Mouse (Mus musculus): ENCODE results near the gene Clca3b. TPM values are rescaled to one million over a fixed set of nuclear protein-coding genes. Genes with fewer than 3 reads are reported as not detected.
"Not testable (repeated sequence)": the region's sequence is repeated elsewhere in the genome, so short reads cannot be mapped to it uniquely, and the experiment has no call there.

Clca3b gene
- total and polyA plus RNA-seq, 2 experiments from 2014 or later: not detected

GRCm38 (mm10) chr3:144827257-144827656 is 21.9 kb downstream of the Clca3b start:
- Histone ChIP-seq H3K4me1 (ENCODE audit: control insufficient read depth, insufficient read depth) (no peaks in the 10 kb centered on the region), H3K9me3 (replicated peaks; ENCODE audit: control insufficient read depth, low read length) (no peaks in the 10 kb centered on the region), H3K4me3 (ENCODE audit: low read depth, low read length) (no peak overlapping the region), H3K9ac (replicated peaks; ENCODE audit: low read depth, low read length) (no peak overlapping the region), H3K4me2 (ENCODE audit: low read depth, low read length) (no peak overlapping the region), H3K27ac (ENCODE audit: low read depth) (no peak overlapping the region), H3K27me3 (ENCODE audit: control insufficient read depth, insufficient read depth, low read length) (no peaks in the 10 kb centered on the region), H3K36me3 (replicated peaks; ENCODE audit: control insufficient read depth, insufficient read depth, low read length) (no peaks in the 10 kb centered on the region)
- no peak for DNase-seq (ENCODE audit: low spot score)
- whole genome bisulfite sequencing: 73% methylated on average over 6 of the region's 6 CpGs
- no peak for TF ChIP-seq CTCF (IDR thresholded peaks at IDR 0.05; ENCODE audit: low read depth)
- no peak for TF ChIP-seq EP300 (IDR thresholded peaks at IDR 0.05; ENCODE audit: low read depth)
- ATAC-seq (ENCODE audit: insufficient read depth, low read depth): no peak

GRCm38 (mm10) chr3:144825151-144825550 is 24.0 kb downstream of the Clca3b start:
- TF ChIP-seq EP300 (IDR thresholded peaks at IDR 0.05; ENCODE audit: low read depth): no peak
- peak; percentile 76 for TF ChIP-seq CTCF (IDR thresholded peaks at IDR 0.05; ENCODE audit: low read depth)
- Histone ChIP-seq H3K27ac (ENCODE audit: low read depth) (no peak overlapping the region), H3K4me1 (ENCODE audit: control insufficient read depth, insufficient read depth) (no peaks in the 10 kb centered on the region), H3K36me3 (replicated peaks; ENCODE audit: control insufficient read depth, insufficient read depth, low read length) (no peaks in the 10 kb centered on the region), H3K4me2 (ENCODE audit: low read depth, low read length) (no peak overlapping the region), H3K9me3 (replicated peaks; ENCODE audit: control insufficient read depth, low read length) (no peaks in the 10 kb centered on the region), H3K4me3 (ENCODE audit: low read depth, low read length) (no peak overlapping the region), H3K9ac (replicated peaks; ENCODE audit: low read depth, low read length) (no peak overlapping the region), H3K27me3 (ENCODE audit: control insufficient read depth, insufficient read depth, low read length) (no peaks in the 10 kb centered on the region)
- DNase-seq (ENCODE audit: low spot score) (peak; percentile 73), ATAC-seq (ENCODE audit: insufficient read depth, low read depth) (peak; percentile 58; the same call in 1 of the 2 replicates)
- 13% methylated on average over 10 of the region's 10 CpGs for WGBS

GRCm38 (mm10) chr3:144823331-144823730 is 25.8 kb downstream of the Clca3b start:
- H3K4me1 ChIP-seq (ENCODE audit: control insufficient read depth, insufficient read depth): no peaks in the 10 kb centered on the region
- H3K27ac ChIP-seq (ENCODE audit: low read depth): no peak overlapping the region
- TF ChIP-seq CTCF (IDR thresholded peaks at IDR 0.05; ENCODE audit: low read depth) (no peak), EP300 (IDR thresholded peaks at IDR 0.05; ENCODE audit: low read depth) (no peak)
- DNase-seq (ENCODE audit: low spot score) (no peak), ATAC-seq (ENCODE audit: insufficient read depth, low read depth) (no peak)
- H3K9ac ChIP-seq (replicated peaks; ENCODE audit: low read depth, low read length): no peak overlapping the region
- no peaks in the 10 kb centered on the region for H3K27me3 ChIP-seq (ENCODE audit: control insufficient read depth, insufficient read depth, low read length)
- H3K4me3 ChIP-seq (ENCODE audit: low read depth, low read length): no peak overlapping the region
- H3K9me3 ChIP-seq (replicated peaks; ENCODE audit: control insufficient read depth, low read length): no peaks in the 10 kb centered on the region
- H3K4me2 ChIP-seq (ENCODE audit: low read depth, low read length): no peak overlapping the region
- no peaks in the 10 kb centered on the region for H3K36me3 ChIP-seq (replicated peaks; ENCODE audit: control insufficient read depth, insufficient read depth, low read length)
- WGBS: 76% methylated on average over 5 of the region's 5 CpGs

GRCm38 (mm10) chr3:144820632-144821031 is 28.5 kb downstream of the Clca3b start:
- ATAC-seq (ENCODE audit: insufficient read depth, low read depth) (no peak), DNase-seq (ENCODE audit: low spot score) (no peak)
- H3K9me3 ChIP-seq (replicated peaks; ENCODE audit: control insufficient read depth, low read length): no peaks in the 10 kb centered on the region
- TF ChIP-seq EP300 (IDR thresholded peaks at IDR 0.05; ENCODE audit: low read depth) (no peak), CTCF (IDR thresholded peaks at IDR 0.05; ENCODE audit: low read depth) (no peak)
- H3K4me1 ChIP-seq (ENCODE audit: control insufficient read depth, insufficient read depth): no peaks in the 10 kb centered on the region
- H3K27ac ChIP-seq (ENCODE audit: low read depth): no peak overlapping the region
- H3K36me3 ChIP-seq (replicated peaks; ENCODE audit: control insufficient read depth, insufficient read depth, low read length): no peaks in the 10 kb centered on the region
- H3K27me3 ChIP-seq (ENCODE audit: control insufficient read depth, insufficient read depth, low read length): no peaks in the 10 kb centered on the region
- no peak overlapping the region for H3K9ac ChIP-seq (replicated peaks; ENCODE audit: low read depth, low read length)
- H3K4me2 ChIP-seq (ENCODE audit: low read depth, low read length): no peak overlapping the region
- no peak overlapping the region for H3K4me3 ChIP-seq (ENCODE audit: low read depth, low read length)
- 24% methylated on average over 1 of the region's 1 CpGs for WGBS

- H3K9me3 ChIP-seq (replicated peaks; ENCODE audit: control insufficient read depth, low read length); H3K4me2 ChIP-seq (ENCODE audit: low read depth, low read length); H3K4me3 ChIP-seq (ENCODE audit: low read depth, low read length); ATAC-seq (ENCODE audit: insufficient read depth, low read depth); DNase-seq (ENCODE audit: low spot score); H3K36me3 ChIP-seq (replicated peaks; ENCODE audit: control insufficient read depth, insufficient read depth, low read length); H3K27me3 ChIP-seq (ENCODE audit: control insufficient read depth, insufficient read depth, low read length); H3K9ac ChIP-seq (replicated peaks; ENCODE audit: low read depth, low read length); H3K4me1 ChIP-seq (ENCODE audit: control insufficient read depth, insufficient read depth); H3K27ac ChIP-seq (ENCODE audit: low read depth): not testable (repeated sequence)
- 72% methylated on average over 6 of the region's 6 CpGs for WGBS
Measured at GRCm38 (mm10) chr3:144819219-144819618, 29.9 kb downstream of the Clca3b start, which contains the start of gene Clca3a2. TSS of gene Clca3a2 (minus strand) at chr3:144819494.

GRCm38 (mm10) chr3:144813336-144813735 is 35.8 kb downstream of the Clca3b start:
- H3K4me1 ChIP-seq (ENCODE audit: control insufficient read depth, insufficient read depth); H3K27me3 ChIP-seq (ENCODE audit: control insufficient read depth, insufficient read depth, low read length); H3K4me2 ChIP-seq (ENCODE audit: low read depth, low read length); H3K36me3 ChIP-seq (replicated peaks; ENCODE audit: control insufficient read depth, insufficient read depth, low read length); H3K9me3 ChIP-seq (replicated peaks; ENCODE audit: control insufficient read depth, low read length); ATAC-seq (ENCODE audit: insufficient read depth, low read depth); H3K27ac ChIP-seq (ENCODE audit: low read depth); DNase-seq (ENCODE audit: low spot score); H3K4me3 ChIP-seq (ENCODE audit: low read depth, low read length); H3K9ac ChIP-seq (replicated peaks; ENCODE audit: low read depth, low read length): not testable (repeated sequence)
- WGBS: 78% methylated on average over 6 of the region's 6 CpGs
